Mouse (Mus musculus): Measurements from ENCODE around the gene Hoxd1. TPM values are rescaled to one million over a fixed set of nuclear protein-coding genes. Genes with fewer than 3 reads are reported as not detected.
A peak's percentile ranks its signal among the peaks of the same experiment; 100 is the strongest.

Hoxd1 gene
- polyA plus RNA-seq, 1 experiment from 2014 or later: not detected

GRCm38 (mm10) chr2:74731799-74732512 lies 30.8 kb upstream of the Hoxd1 start:
- H3K4me2 ChIP-seq (ENCODE audit: low read depth, low read length): peak overlapping the region; percentile 23; the same call in 1 of the 2 replicates

DNA sequence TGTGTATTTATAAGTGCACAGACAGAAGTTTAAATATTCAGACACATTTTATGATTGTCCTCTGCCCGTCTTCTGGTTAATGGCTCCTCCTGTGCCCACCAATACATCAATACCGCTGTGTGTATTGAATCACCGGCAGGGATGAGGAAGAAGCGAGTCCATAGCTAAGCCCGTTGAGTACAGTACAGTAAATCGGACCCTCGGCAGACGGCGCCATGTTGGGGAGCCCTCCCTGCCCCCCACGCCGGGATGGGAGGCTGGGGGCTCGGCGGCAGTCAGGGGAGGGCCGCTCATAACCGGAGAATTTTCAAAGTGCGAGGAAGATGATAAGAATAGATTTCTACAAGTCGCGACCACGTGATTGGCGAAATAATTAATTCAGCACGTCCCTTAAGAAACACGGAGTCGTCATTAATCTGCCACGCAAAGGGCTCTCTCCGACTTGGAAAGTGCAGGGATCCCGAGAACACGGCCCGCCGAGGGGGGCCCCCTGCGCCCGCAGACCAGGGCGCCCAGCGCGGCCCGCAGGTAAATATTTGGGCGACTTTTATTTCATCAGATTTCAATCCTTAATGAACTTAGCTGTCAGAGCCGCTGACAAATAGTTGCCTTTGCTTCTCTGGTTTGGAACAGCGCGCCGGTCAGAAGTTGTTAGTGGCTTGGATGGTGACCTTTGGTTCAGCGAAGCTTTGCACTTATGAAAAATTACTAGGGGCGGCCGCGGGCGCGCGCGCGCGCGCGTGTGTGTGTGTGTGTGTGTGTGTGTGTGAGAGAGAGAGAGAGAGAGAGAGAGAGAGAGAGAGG lies 30.1 kb upstream of the Hoxd1 start:
- Histone ChIP-seq H3K4me1 (ENCODE audit: control insufficient read depth, insufficient read depth, low read length) (no peaks in the 10 kb centered on the region), H3K27me3 (ENCODE audit: control insufficient read depth, insufficient read depth, low read length) (peaks cover 91% of the 10 kb centered on the region), H3K9ac (ENCODE audit: low read length) (no peak overlapping the region)

More at GRCm38 (mm10) chr2:74731799-74732512, 30.8 kb upstream of the Hoxd1 start:
- peaks cover 92% of the 10 kb centered on the region for H3K27me3 ChIP-seq (ENCODE audit: control insufficient read depth, insufficient read depth, low read length)
- no peak for ATAC-seq (ENCODE audit: insufficient read depth, low FRiP score)
- 15% methylated on average over 9 of the region's 9 CpGs for WGBS
- peak overlapping the region; percentile 9; the same call in 1 of the 2 replicates for H3K4me3 ChIP-seq (replicated peaks; ENCODE audit: low read length)
- no peak overlapping the region for H3K27ac ChIP-seq (ENCODE audit: low read length)
- no peaks in the 10 kb centered on the region for H3K4me1 ChIP-seq (ENCODE audit: control insufficient read depth, insufficient read depth, low read length)
- H3K36me3 ChIP-seq (ENCODE audit: control insufficient read depth, insufficient read depth, low read length): no peaks in the 10 kb centered on the region
- H3K9ac ChIP-seq (ENCODE audit: low read length): no peak overlapping the region
- no peaks in the 10 kb centered on the region for H3K9me3 ChIP-seq (replicated peaks; ENCODE audit: control insufficient read depth, low read length)

GRCm38 (mm10) chr2:74733317-74733661 lies 29.5 kb upstream of the Hoxd1 start:
- H3K9ac ChIP-seq (ENCODE audit: low read length): no peak overlapping the region
- H3K4me3 ChIP-seq (replicated peaks; ENCODE audit: low read length): peak overlapping the region; percentile 9
- H3K27me3 ChIP-seq (ENCODE audit: control insufficient read depth, insufficient read depth, low read length): peaks cover 91% of the 10 kb centered on the region
- 5% methylated on average over 16 of the region's 16 CpGs for WGBS
- ATAC-seq (ENCODE audit: insufficient read depth, low FRiP score): no peak
- no peak overlapping the region for H3K27ac ChIP-seq (ENCODE audit: low read length)
- no peaks in the 10 kb centered on the region for H3K9me3 ChIP-seq (replicated peaks; ENCODE audit: control insufficient read depth, low read length)
- no peaks in the 10 kb centered on the region for H3K4me1 ChIP-seq (ENCODE audit: control insufficient read depth, insufficient read depth, low read length)
- H3K4me2 ChIP-seq (ENCODE audit: low read depth, low read length): no peak overlapping the region
- H3K36me3 ChIP-seq (ENCODE audit: control insufficient read depth, insufficient read depth, low read length): no peaks in the 10 kb centered on the region

More for the DNA sequence above, 30.1 kb upstream of the Hoxd1 start:
- ATAC-seq (ENCODE audit: insufficient read depth, low FRiP score): no peak
- Histone ChIP-seq H3K4me3 (replicated peaks; ENCODE audit: low read length) (peak overlapping the region; percentile 9), H3K9me3 (replicated peaks; ENCODE audit: control insufficient read depth, low read length) (no peaks in the 10 kb centered on the region), H3K4me2 (ENCODE audit: low read depth, low read length) (peak overlapping the region; percentile 23), H3K36me3 (ENCODE audit: control insufficient read depth, insufficient read depth, low read length) (no peaks in the 10 kb centered on the region), H3K27ac (ENCODE audit: low read length) (no peak overlapping the region)
- 4% methylated on average over 52 of the region's 52 CpGs for WGBS

GRCm38 (mm10) chr2:74733765-74734164 lies 29.0 kb upstream of the Hoxd1 start:
- Histone ChIP-seq H3K9ac (ENCODE audit: low read length) (no peak overlapping the region), H3K9me3 (replicated peaks; ENCODE audit: control insufficient read depth, low read length) (no peaks in the 10 kb centered on the region), H3K4me3 (replicated peaks; ENCODE audit: low read length) (0 out of 2 replicates have a peak overlapping the region, but pooled peaks have one; percentile 10), H3K27ac (ENCODE audit: low read length) (no peak overlapping the region; the same call in 1 of the 2 replicates), H3K4me1 (ENCODE audit: control insufficient read depth, insufficient read depth, low read length) (no peaks in the 10 kb centered on the region), H3K36me3 (ENCODE audit: control insufficient read depth, insufficient read depth, low read length) (no peaks in the 10 kb centered on the region), H3K27me3 (ENCODE audit: control insufficient read depth, insufficient read depth, low read length) (peaks cover 91% of the 10 kb centered on the region), H3K4me2 (ENCODE audit: low read depth, low read length) (no peak overlapping the region)
- WGBS: 10% methylated on average over 6 of the region's 6 CpGs
- no peak for ATAC-seq (ENCODE audit: insufficient read depth, low FRiP score)

DNA sequence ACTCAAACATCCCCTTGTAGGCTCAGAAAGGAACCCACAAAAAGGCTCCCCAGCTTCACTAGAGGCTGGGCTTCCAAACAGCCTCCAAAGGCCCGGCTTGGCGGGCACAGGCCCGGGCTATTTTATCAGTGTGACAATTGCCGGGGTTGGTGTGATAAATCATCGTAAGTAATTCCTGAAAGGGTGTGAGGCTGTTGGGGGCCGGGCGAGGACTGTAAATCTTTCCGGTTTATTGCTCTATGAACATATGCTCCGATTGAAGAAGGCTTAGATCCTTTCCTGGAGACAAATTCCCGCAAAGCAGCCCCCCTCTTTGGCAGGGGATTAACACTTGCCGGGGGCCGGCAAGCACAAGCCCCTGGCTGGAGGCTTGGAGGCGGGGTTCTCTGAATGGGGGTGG lies 28.3 kb upstream of the Hoxd1 start:
- 7% methylated on average over 13 of the region's 13 CpGs for WGBS
- Histone ChIP-seq H3K27me3 (ENCODE audit: control insufficient read depth, insufficient read depth, low read length) (peaks cover 91% of the 10 kb centered on the region), H3K4me3 (replicated peaks; ENCODE audit: low read length) (peak overlapping the region; percentile 5; the same call in 1 of the 2 replicates), H3K4me2 (ENCODE audit: low read depth, low read length) (no peak overlapping the region), H3K9ac (ENCODE audit: low read length) (no peak overlapping the region), H3K9me3 (replicated peaks; ENCODE audit: control insufficient read depth, low read length) (no peaks in the 10 kb centered on the region), H3K36me3 (ENCODE audit: control insufficient read depth, insufficient read depth, low read length) (no peaks in the 10 kb centered on the region), H3K4me1 (ENCODE audit: control insufficient read depth, insufficient read depth, low read length) (no peaks in the 10 kb centered on the region), H3K27ac (ENCODE audit: low read length) (no peak overlapping the region)
- ATAC-seq (ENCODE audit: insufficient read depth, low FRiP score): no peak

GRCm38 (mm10) chr2:74734996-74735811 lies 27.6 kb upstream of the Hoxd1 start:
- Histone ChIP-seq H3K4me2 (ENCODE audit: low read depth, low read length) (0 out of 2 replicates have a peak overlapping the region, but pooled peaks have one; percentile 28), H3K27ac (ENCODE audit: low read length) (no peak overlapping the region), H3K9ac (ENCODE audit: low read length) (no peak overlapping the region)

GRCm38 (mm10) chr2:74735851-74736687 lies 26.7 kb upstream of the Hoxd1 start:
- H3K4me3 ChIP-seq (replicated peaks; ENCODE audit: low read length): peak overlapping the region; percentile 22
- no peaks in the 10 kb centered on the region for H3K36me3 ChIP-seq (ENCODE audit: control insufficient read depth, insufficient read depth, low read length)
- H3K27me3 ChIP-seq (ENCODE audit: control insufficient read depth, insufficient read depth, low read length): peaks cover 90% of the 10 kb centered on the region
- WGBS: 2% methylated on average over 42 of the region's 42 CpGs
- no peak overlapping the region for H3K9ac ChIP-seq (ENCODE audit: low read length)
- no peaks in the 10 kb centered on the region for H3K9me3 ChIP-seq (replicated peaks; ENCODE audit: control insufficient read depth, low read length)
- ATAC-seq (ENCODE audit: insufficient read depth, low FRiP score): no peak
- H3K4me1 ChIP-seq (ENCODE audit: control insufficient read depth, insufficient read depth, low read length): no peaks in the 10 kb centered on the region
- no peak overlapping the region for H3K27ac ChIP-seq (ENCODE audit: low read length)
- peak overlapping the region; percentile 28 for H3K4me2 ChIP-seq (ENCODE audit: low read depth, low read length)

More at GRCm38 (mm10) chr2:74734996-74735811, 27.6 kb upstream of the Hoxd1 start:
- no peak for ATAC-seq (ENCODE audit: insufficient read depth, low FRiP score)
- no peaks in the 10 kb centered on the region for H3K9me3 ChIP-seq (replicated peaks; ENCODE audit: control insufficient read depth, low read length)
- H3K36me3 ChIP-seq (ENCODE audit: control insufficient read depth, insufficient read depth, low read length): no peaks in the 10 kb centered on the region
- H3K27me3 ChIP-seq (ENCODE audit: control insufficient read depth, insufficient read depth, low read length): peaks cover 89% of the 10 kb centered on the region
- H3K4me3 ChIP-seq (replicated peaks; ENCODE audit: low read length): peak overlapping the region; percentile 22
- 5% methylated on average over 27 of the region's 27 CpGs for WGBS
- no peaks in the 10 kb centered on the region for H3K4me1 ChIP-seq (ENCODE audit: control insufficient read depth, insufficient read depth, low read length)

Data from stomach, embryonic 16.5 days (tissue).